Mouse (Mus musculus): ENCODE data around the gene Fam184a.

DNA sequence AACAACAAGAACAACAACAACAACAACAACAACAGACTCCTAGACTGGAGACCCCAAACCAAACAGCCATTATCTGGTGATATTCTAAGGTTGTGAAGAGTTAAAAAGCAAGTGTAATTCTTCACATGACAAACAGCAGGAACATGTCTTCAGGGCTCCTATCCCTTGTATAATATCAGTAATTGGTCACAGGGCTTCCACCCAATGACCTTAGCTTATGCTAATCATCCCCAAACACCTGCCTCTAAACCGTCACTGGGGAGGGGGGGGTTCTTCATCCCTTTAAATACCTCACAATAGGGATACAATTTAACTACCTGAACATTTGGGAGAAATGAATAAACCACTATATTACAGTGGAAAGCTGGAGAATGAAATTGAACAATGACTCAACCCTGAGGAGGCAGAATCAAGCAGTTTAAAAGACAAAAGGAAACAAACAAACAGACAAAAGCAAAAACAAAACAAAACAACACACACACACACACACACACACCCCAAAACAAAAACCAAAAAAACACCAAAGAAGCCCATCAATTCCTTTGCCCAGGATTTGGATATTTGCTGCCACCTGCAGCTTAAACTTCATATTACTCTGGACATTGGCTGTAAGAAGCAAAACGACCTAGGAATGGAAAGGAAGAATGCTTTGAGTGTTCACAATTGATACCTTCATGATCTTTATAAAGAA lies 44.8 kb upstream of the Fam184a start:
- TF ChIP-seq CTCF (IDR thresholded peaks at IDR 0.05; ENCODE audit: control insufficient read depth, insufficient read depth, insufficient read length): no peak
- TF ChIP-seq CEBPB (IDR thresholded peaks at IDR 0.05; ENCODE audit: low read depth): no peak
- no peak for TF ChIP-seq USF1 (IDR thresholded peaks at IDR 0.05; ENCODE audit: low read depth)
- TF ChIP-seq MYOG (IDR thresholded peaks at IDR 0.05; ENCODE audit: control insufficient read depth, extremely low read depth, insufficient read length): no peak

All from C2C12 (cell line).